Mouse (Mus musculus) intestine, embryonic 15.5 days (tissue): ENCODE measurements around the gene Marveld3. TPM values are rescaled to one million over a fixed set of nuclear protein-coding genes. Genes with fewer than 3 reads are reported as not detected.
A peak's percentile ranks its signal among the peaks of the same experiment; 100 is the strongest.

Experiments used
- ATAC-seq: fragments of 200-750 bp; cut with Nextera tagmentation; 2 replicates; pipeline ENCODE4 v1.8.0; 2017; ENCODE audit warnings: moderate TSS enrichment, moderate library complexity
- H3K27ac ChIP-seq: fragments of 300-500 bp; sonication (generic); 2 replicates; pipeline ENCODE4 v1.5.1; 2015; ENCODE audit warnings: mild to moderate bottlenecking, inconsistent platforms
- H3K27me3 ChIP-seq: fragments of 300-500 bp; sonication (generic); replicated peaks from 2 replicates; pipeline ENCODE4 v1.6.1; 2015; ENCODE audit warnings: inconsistent platforms
- H3K36me3 ChIP-seq: fragments of 300-500 bp; sonication (generic); 2 replicates; pipeline ENCODE4 v1.6.1; 2015; ENCODE audit warnings: inconsistent platforms
- H3K4me1 ChIP-seq: fragments of 300-500 bp; sonication (generic); replicated peaks from 2 replicates; pipeline ENCODE4 v1.6.1; 2015; ENCODE audit warnings: inconsistent platforms
- H3K4me2 ChIP-seq: fragments of 300-500 bp; sonication (generic); replicated peaks from 2 replicates; pipeline ENCODE4 v1.6.1; 2015; ENCODE audit warnings: mild to moderate bottlenecking, inconsistent platforms
- H3K4me3 ChIP-seq: fragments of 300-500 bp; sonication (generic); replicated peaks from 2 replicates; pipeline ENCODE4 v1.5.1; 2015; ENCODE audit warnings: inconsistent platforms
- H3K9ac ChIP-seq: fragments of 300-500 bp; sonication (generic); 2 replicates; pipeline ENCODE4 v1.6.1; 2015; ENCODE audit warnings: inconsistent platforms
- H3K9me3 ChIP-seq: fragments of 300-500 bp; sonication (generic); 2 replicates; pipeline ENCODE4 v1.6.1; 2016; ENCODE audit warnings: inconsistent platforms
- WGBS: fragments of 180-500 bp; shearing (Covaris S2); methylation state at CpG from one replicate; pipeline ENCODE4 v1.1.7; 2015; 5-methylcytosine and 5-hydroxymethylcytosine counted together
- polyA plus RNA-seq: library from polyadenylated mRNA; unstranded; fragments of >200 nt; fragmentation: Nextera tagmentation; extraction: Ambion mirVana; gene quantifications from 2 replicates; pipeline ENCODE4 v1.2.1, GENCODE M21; 2015

The Marveld3 gene
- 12.8 and 14.6 TPM in 2 replicates for polyA plus RNA-seq

DNA sequence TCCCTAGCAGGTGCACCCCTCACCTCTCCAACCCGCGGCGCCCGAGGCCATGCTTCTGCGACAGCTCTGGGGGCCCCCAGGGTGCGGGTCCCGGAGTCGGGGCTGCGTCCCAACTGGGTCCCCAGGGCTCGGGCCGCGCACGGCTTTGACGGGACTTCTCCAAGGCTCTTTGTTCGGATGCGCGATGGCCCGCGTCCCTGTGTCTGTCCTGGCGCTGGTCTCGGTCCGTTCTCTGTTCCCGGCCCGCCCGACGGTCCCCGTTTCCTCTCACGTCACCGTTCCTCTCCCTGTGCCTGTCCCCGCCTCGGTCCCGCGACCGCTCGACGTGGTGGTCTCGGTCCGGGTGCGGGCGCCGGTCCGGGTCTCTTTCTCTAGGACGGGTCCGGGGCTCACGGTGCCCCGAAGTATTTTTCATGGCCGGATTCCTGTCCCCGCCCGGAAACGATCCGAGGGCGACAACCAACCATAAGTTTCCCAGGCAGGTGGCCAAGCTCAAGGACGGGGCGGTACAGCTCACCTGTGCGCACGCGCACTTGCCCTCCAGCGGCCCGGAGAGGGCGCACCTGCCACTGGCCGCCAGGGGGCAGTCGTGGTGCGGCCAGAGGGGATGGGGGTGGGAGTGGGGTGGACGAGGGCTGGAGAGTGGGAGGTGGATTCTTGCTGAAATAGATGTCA is at the start of gene Marveld3:
Gene Marveld3 (minus strand): TSS at position 511 of the 675 bp plus-strand sequence.
- H3K27me3 ChIP-seq = peaks cover 19% of the 10 kb centered on the region
- ATAC-seq = peak; percentile 68
- no peaks in the 10 kb centered on the region for H3K9me3 ChIP-seq
- H3K4me2 ChIP-seq = peak within 1 kb of the TSS; percentile 68
- peaks cover 20% of the 10 kb centered on the region for H3K4me1 ChIP-seq
- H3K9ac ChIP-seq = peak within 1 kb of the TSS; percentile 53
- 2% methylated on average over 64 of the region's 64 CpGs for WGBS
- H3K4me3 ChIP-seq = peak within 1 kb of the TSS; percentile 52
- no peak within 1 kb of the TSS for H3K27ac ChIP-seq
- H3K36me3 ChIP-seq = no peaks in the 10 kb centered on the region

DNA sequence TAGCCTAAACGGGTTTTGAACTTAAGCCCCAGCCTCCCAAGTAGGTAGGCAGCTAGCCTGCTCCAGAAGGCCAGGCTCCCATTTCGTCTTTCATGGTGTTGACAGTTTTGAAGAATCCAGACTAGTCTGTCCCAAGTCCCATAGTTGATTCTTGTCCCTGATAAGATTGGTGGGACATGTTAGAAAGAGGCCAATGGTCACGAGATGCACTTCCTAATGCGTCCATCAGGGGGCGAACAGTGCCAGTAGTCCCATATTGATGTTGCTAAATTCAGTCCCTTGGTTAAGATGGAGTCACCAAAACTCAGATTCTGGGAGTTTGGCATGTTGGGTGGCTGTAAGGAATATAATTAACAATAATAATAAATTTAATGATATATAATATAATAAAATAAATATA is 48.9 kb upstream of the Marveld3 start:
- WGBS = 38% methylated on average over 5 of the region's 5 CpGs
- Histone ChIP-seq H3K4me2 (no peak overlapping the region), H3K4me1 (0 out of 2 replicates have a peak, but pooled peaks cover 2% of the 10 kb centered on the region), H3K9me3 (no peaks in the 10 kb centered on the region), H3K27me3 (no peaks in the 10 kb centered on the region), H3K36me3 (no peaks in the 10 kb centered on the region), H3K4me3 (no peak overlapping the region), H3K9ac (no peak overlapping the region), H3K27ac (no peak overlapping the region)
- no peak for ATAC-seq

DNA sequence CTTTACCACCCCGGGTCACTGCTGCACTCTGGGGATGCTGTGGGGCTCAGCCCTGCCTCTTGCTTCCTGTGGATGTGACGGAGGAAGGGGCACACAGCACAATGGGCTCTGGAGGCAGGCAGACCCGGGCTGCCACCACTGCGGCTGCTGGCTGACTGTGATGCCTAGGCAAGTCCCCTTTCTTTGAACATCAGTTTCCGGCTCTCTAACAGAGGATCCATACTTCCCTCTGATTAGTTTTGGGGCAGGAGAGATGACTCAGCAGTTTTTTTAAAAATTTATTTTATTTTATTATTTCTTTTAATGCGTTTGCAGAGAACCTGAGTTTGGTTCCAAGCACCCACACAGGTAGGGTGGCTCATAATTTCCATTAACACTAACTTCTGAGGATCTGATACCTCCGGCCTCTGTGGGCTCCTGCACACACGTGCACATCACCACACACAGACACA is 47.0 kb upstream of the Marveld3 start:
- WGBS = 65% methylated on average over 8 of the region's 8 CpGs
- Histone ChIP-seq H3K27me3 (no peaks in the 10 kb centered on the region), H3K4me1 (0 out of 2 replicates have a peak, but pooled peaks cover 2% of the 10 kb centered on the region), H3K4me2 (no peak overlapping the region), H3K27ac (no peak overlapping the region), H3K4me3 (no peak overlapping the region), H3K9me3 (no peaks in the 10 kb centered on the region), H3K36me3 (no peaks in the 10 kb centered on the region), H3K9ac (no peak overlapping the region)
- no peak for ATAC-seq

DNA sequence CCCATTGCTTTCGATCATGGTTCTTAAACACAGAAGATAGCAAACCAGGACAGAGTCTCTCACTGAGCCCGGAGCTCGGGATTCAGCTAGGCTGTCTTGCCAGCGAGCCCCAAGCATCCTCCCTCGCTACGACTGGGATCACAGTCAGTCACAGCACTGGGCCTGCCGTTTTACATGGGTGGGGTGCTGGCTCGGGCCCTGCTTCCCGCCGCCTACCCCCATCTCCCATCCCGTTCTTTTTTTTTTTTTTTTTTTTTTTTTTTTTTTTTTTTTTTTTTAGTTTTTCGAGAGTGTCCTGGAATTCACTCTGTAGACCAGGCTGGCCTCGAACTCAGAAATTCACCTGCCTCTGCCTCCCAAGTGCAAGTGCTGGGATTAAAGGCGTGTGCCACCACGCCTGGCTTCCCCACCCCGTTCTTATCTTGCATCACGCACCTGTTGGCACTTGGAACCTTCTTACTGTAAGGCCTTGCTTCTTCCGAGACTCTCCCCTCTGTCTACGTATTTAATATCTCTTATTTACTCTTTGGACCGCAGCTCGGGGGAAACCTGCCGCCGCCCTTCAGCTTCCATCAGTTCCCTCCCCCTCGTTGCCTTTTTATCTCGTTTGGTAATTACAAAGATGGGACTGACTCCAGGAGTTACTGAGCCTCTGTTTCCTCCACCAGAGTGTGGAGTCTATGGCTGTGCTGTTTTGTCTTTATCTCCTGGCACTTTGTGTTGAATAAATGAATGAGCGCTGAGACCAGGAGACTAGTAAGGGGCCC is 46.4 kb upstream of the Marveld3 start:
- Histone ChIP-seq H3K27me3 (no peaks in the 10 kb centered on the region), H3K4me2 (no peak overlapping the region), H3K9ac (no peak overlapping the region), H3K36me3 (no peaks in the 10 kb centered on the region), H3K9me3 (no peaks in the 10 kb centered on the region), H3K4me3 (no peak overlapping the region), H3K27ac (no peak overlapping the region), H3K4me1 (0 out of 2 replicates have a peak, but pooled peaks cover 2% of the 10 kb centered on the region)
- peak; percentile 71 for ATAC-seq
- 78% methylated on average over 26 of the region's 26 CpGs for WGBS

DNA sequence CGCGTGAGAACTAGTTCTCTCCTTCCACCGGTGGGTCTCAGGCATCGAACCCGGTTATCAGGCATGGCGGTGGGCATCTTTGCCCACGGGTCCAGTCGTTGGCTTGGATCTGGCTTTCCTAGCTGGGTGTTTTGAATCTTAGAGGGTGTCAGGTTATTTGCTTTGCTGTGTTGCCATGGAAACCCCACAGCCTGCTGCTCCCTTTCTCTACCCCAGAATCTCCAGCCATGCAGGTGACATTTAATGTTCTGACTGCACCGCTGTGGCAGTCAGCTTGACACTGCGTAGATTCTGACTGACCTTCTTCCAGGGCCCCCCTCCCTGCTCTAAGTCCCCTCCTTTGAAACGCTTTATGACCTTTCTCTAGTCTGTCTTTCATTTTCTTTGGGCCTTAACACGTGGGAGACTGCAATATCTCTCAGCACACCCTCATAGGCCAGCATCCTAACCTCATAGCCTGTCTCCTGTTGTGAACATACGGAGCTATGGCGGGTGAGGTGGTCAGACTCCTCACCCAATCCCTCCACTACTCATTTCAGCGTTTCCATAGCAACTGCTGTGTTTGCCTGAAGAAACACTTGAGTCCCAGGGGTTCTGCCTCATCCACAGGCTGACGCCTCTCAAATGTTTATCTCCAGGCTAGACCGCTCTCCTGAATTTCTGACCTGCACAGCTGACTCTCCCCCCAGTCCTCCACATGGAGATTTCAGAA is 44.5 kb upstream of the Marveld3 start:
- 54% methylated on average over 17 of the region's 17 CpGs for WGBS
- no peak for ATAC-seq
- Histone ChIP-seq H3K9ac (no peak overlapping the region), H3K27me3 (no peaks in the 10 kb centered on the region), H3K36me3 (no peaks in the 10 kb centered on the region), H3K9me3 (no peaks in the 10 kb centered on the region), H3K4me3 (no peak overlapping the region), H3K27ac (no peak overlapping the region), H3K4me2 (no peak overlapping the region), H3K4me1 (0 out of 2 replicates have a peak, but pooled peaks cover 2% of the 10 kb centered on the region)

DNA sequence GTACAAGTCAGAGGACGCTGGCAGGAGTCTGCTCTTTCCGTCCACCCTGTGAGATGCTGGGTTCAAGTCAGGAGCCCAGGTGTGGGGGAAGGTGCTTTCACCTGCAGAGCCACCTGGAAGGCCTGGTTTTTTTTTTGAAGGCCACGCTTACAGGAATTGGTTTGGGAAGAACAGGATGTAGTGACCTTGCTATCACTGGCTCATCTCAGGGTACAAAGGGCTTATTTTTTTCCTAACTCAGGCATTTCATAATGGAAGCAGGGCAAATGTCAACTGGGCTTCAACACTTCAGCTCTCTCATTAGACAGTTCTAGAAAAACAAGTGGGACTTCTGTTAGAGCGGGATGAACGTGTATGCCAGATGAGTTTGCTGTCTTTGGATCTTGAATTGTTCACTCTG is 42.3 kb upstream of the Marveld3 start:
- H3K9ac ChIP-seq = no peak overlapping the region
- 0 out of 2 replicates have a peak, but pooled peaks cover 2% of the 10 kb centered on the region for H3K4me1 ChIP-seq
- 68% methylated on average over 5 of the region's 5 CpGs for WGBS
- no peak overlapping the region for H3K4me3 ChIP-seq
- no peaks in the 10 kb centered on the region for H3K27me3 ChIP-seq
- H3K4me2 ChIP-seq = no peak overlapping the region
- no peak for ATAC-seq
- no peaks in the 10 kb centered on the region for H3K9me3 ChIP-seq
- no peak overlapping the region for H3K27ac ChIP-seq
- no peaks in the 10 kb centered on the region for H3K36me3 ChIP-seq

DNA sequence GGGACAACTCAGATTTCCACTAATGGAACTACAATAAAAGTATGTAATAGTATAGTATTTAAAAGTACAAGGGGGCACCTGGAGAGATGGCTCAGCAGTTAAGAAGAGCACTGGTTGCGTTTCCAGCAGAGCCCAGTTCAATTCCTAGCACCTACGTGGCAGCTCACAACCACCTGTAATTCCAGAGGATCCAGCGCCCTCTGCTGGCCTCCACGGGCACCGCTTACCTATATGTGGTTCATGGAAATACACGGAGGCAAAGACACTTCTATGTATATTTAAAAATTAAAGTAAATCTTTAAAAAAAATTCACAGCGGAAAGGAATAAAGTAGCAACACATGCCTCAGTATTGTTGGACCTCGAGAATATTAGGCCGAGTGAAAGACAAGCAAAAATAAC is 41.0 kb upstream of the Marveld3 start:
- H3K4me3 ChIP-seq = no peak overlapping the region
- no peaks in the 10 kb centered on the region for H3K27me3 ChIP-seq
- no peak overlapping the region for H3K4me2 ChIP-seq
- no peak for ATAC-seq
- no peak overlapping the region for H3K9ac ChIP-seq
- no peaks in the 10 kb centered on the region for H3K36me3 ChIP-seq
- WGBS = 39% methylated on average over 9 of the region's 9 CpGs
- H3K4me1 ChIP-seq = 0 out of 2 replicates have a peak, but pooled peaks cover 2% of the 10 kb centered on the region
- no peaks in the 10 kb centered on the region for H3K9me3 ChIP-seq
- H3K27ac ChIP-seq = no peak overlapping the region

DNA sequence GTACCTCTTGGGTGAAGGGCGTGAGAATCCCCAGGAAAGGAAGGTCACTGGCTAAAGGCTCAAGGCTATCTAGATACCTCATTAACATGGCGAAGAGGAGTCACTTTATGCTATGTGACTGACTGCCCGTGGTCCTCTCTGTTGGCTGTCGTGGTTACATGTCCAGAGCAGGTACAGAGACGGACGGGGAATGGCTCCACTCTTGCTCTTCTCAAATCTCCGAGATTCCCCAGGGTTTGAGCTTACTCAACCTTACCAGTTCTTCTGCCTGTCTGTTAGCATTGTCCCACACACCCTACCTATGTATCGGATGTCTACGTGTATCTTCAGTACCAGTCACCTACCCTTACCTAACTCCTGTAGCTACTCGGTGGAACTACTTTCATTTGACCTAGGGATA is 38.0 kb upstream of the Marveld3 start:
- ATAC-seq = no peak
- Histone ChIP-seq H3K4me2 (no peak overlapping the region), H3K4me3 (no peak overlapping the region), H3K27ac (no peak overlapping the region), H3K9ac (no peak overlapping the region), H3K9me3 (no peaks in the 10 kb centered on the region), H3K4me1 (no peaks in the 10 kb centered on the region), H3K27me3 (no peaks in the 10 kb centered on the region), H3K36me3 (no peaks in the 10 kb centered on the region)
- WGBS = 81% methylated on average over 10 of the region's 10 CpGs

DNA sequence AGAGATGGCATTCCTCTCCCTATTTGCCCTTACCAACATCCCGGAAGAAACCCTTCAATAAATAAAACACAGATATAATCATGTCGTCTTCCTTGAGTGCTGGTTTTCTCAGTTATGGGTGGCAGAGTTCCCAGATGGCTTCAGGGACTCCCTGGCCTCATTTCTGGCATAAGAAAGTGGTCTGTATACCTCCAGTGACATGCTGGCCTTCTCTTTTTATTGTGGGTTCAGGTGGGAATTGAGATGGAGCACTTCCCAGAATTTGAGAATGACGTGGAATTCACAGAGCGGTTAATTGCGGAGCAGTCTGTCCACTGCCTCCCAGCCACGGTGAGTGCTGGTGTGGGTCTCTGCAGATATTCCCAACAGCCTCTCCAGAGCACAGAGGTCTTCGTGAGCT is 36.1 kb upstream of the Marveld3 start:
- H3K9ac ChIP-seq = no peak overlapping the region
- H3K27me3 ChIP-seq = no peaks in the 10 kb centered on the region
- H3K27ac ChIP-seq = no peak overlapping the region
- no peak overlapping the region for H3K4me3 ChIP-seq
- H3K4me1 ChIP-seq = no peaks in the 10 kb centered on the region
- H3K4me2 ChIP-seq = no peak overlapping the region
- 74% methylated on average over 7 of the region's 7 CpGs for WGBS
- H3K36me3 ChIP-seq = no peaks in the 10 kb centered on the region
- no peaks in the 10 kb centered on the region for H3K9me3 ChIP-seq
- ATAC-seq = no peak

DNA sequence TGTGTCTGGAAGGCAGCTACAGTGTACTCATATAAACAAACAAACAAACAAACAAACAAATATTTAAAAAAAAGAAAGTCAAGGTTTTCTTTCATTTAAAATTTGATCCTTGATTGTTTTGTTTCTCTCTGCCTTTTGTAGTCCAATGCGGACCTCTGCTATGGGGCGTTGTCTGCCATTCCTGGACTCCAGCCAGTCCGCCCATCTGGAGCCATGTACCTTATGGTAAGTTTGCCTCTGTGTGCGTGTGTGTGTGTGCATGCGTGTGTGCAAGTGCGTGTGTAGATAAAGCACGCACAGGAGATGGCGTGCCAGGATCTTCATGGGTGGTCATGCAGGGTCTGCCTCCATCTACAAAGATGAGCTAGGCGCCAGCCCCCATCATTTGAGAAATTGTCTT is 35.4 kb upstream of the Marveld3 start:
- Histone ChIP-seq H3K9ac (no peak overlapping the region), H3K4me1 (no peaks in the 10 kb centered on the region), H3K4me2 (no peak overlapping the region), H3K27me3 (no peaks in the 10 kb centered on the region), H3K9me3 (no peaks in the 10 kb centered on the region), H3K4me3 (no peak overlapping the region), H3K36me3 (no peaks in the 10 kb centered on the region), H3K27ac (no peak overlapping the region)
- no peak for ATAC-seq
- 87% methylated on average over 9 of the region's 9 CpGs for WGBS

DNA sequence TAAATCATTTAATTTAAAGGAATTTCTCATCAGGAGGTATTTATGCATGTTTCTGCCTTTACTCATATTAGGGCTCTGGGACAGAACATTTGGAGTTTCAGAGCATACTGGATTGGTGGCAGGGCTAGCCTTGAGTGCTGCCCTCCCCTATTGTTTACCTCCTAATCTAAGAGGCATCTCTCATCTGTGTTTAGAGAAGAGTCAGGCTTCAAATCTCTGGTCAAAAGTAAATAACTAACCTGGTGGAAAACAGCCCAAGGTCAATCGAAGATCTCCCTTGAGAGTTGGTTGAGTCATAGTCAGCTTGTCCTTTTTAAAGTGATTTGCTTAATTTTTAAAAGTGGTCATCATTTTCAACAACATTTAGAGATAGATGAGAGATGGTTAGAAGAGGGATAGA is 30.9 kb upstream of the Marveld3 start:
- H3K9ac ChIP-seq = no peak overlapping the region
- no peaks in the 10 kb centered on the region for H3K27me3 ChIP-seq
- H3K4me2 ChIP-seq = no peak overlapping the region
- 44% methylated on average over 1 of the region's 1 CpGs for WGBS
- no peak overlapping the region for H3K4me3 ChIP-seq
- no peaks in the 10 kb centered on the region for H3K4me1 ChIP-seq
- no peak for ATAC-seq
- H3K9me3 ChIP-seq = no peaks in the 10 kb centered on the region
- H3K27ac ChIP-seq = no peak overlapping the region
- H3K36me3 ChIP-seq = no peaks in the 10 kb centered on the region

DNA sequence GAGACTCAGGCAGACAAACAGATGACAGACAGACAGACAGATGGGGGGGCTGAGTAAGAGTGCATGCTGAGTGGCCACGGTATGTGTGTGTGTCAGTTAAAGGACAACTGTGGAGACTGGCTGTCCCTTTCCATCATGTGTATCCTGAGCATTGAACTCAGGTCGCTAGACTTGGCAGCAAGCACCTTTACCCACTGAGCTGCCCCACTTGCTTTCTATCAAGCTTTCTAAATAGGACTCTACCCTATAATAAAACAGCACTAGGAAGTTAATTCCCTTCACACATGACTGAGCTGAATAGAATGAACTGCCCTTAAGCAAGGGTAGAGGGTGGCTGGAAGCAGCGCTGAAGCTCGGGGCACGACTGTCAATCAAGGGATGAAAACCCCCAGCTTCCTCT is 30.2 kb upstream of the Marveld3 start:
- no peak for ATAC-seq
- WGBS = 86% methylated on average over 5 of the region's 5 CpGs

More for the DNA sequence above, 30.2 kb upstream of the Marveld3 start:
- H3K27me3 ChIP-seq = no peaks in the 10 kb centered on the region
- H3K9me3 ChIP-seq = no peaks in the 10 kb centered on the region
- no peaks in the 10 kb centered on the region for H3K4me1 ChIP-seq
- H3K4me2 ChIP-seq = no peak overlapping the region
- H3K36me3 ChIP-seq = no peaks in the 10 kb centered on the region
- H3K4me3 ChIP-seq = no peak overlapping the region
- no peak overlapping the region for H3K27ac ChIP-seq
- no peak overlapping the region for H3K9ac ChIP-seq
